Mouse (Mus musculus) bone marrow macrophage, adult 2 months (primary cell): ENCODE results near the gene Gsap.

Experiments used
- CTCF ChIP-seq: IDR thresholded peaks from 2 replicates; pipeline ENCODE4 v1.5.1; 2012; ENCODE audit warnings: low read depth, mild to moderate bottlenecking, low read length, moderate library complexity
- POLR2A ChIP-seq: IDR thresholded peaks from 2 replicates; pipeline ENCODE4 v1.6.1; 2012; ENCODE audit warnings: mild to moderate bottlenecking, low read depth, low read length, borderline replicate concordance

- TF ChIP-seq CTCF = no peak
- TF ChIP-seq POLR2A = no peak
Observed at GRCm38 (mm10) chr5:21331656-21332055, 145.6 kb downstream of the Gsap start.
